Mouse (Mus musculus): Measurements from ENCODE around the gene Sacm1l.

DNA sequence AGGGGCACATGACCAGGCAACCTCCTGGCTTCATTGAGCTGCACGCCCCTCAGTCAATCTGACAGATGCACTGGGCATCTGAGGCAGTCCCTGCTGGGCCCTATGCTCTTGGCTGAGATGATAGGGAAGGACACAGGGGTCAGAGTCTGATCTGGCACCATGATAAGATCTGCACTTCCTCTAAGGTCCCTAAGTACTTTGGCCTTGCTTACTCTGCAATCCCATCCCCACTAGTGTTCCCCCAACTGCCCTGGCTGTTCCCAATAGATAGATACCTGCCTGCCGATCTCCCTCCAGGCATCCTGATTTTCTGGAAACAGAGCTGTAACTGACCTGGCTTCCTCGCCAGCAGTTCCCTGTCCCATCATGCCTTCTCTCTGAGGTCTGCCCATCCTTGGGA is 42.9 kb upstream of the Sacm1l start:
- TF ChIP-seq CTCF (IDR thresholded peaks at IDR 0.05; ENCODE audit: low read depth, low read length) (no peak), GATA1 (IDR thresholded peaks at IDR 0.05; ENCODE audit: borderline replicate concordance, low read length) (no peak)

All from G1E (cell line).